Mouse (Mus musculus) left cerebral cortex, postnatal 25 days (tissue): Measurements from ENCODE around the gene Mrps23. TPM values are rescaled to one million over a fixed set of nuclear protein-coding genes. Genes with fewer than 3 reads are reported as not detected.

Experiments used
- total RNA-seq, 2 experiments: library from RNA; stranded (reverse); gene quantifications; 2 replicates each; pipeline ENCODE4 v1.2.3; 2021

Mrps23 gene
- total RNA-seq, 2 experiments from 2014 or later = 73.6 to 74.5 TPM

Other genes starting within 250 kb of the Mrps23 start
- gene Dynll2, start 216.9 kb upstream of the Mrps23 start, total RNA-seq = 100 to 1,000 TPM; 580 to 594 TPM
- gene Srsf1, start 157.0 kb upstream of the Mrps23 start, total RNA-seq = 100 to 1,000 TPM; 177 to 190 TPM
- 10 to 100 TPM; 23.6 to 25.8 TPM for gene Vezf1, start 136.1 kb upstream of the Mrps23 start, total RNA-seq
- 10 to 100 TPM; 28.7 to 29.5 TPM for gene Cuedc1, start 106.3 kb upstream of the Mrps23 start, total RNA-seq
- not detected for gene Ccdc182, start 89.7 kb downstream of the Mrps23 start, total RNA-seq